28 mouse cellular contexts compared by ENCODE assay signal in genomic region chr4:115055044-115055443, GRCm38 (mm10). TPM values are rescaled to one million over a fixed set of nuclear protein-coding genes. Genes with fewer than 3 reads are reported as not detected.
DNase-seq lines count a peak whose midpoint lies in the region; ATAC-seq and TF ChIP-seq lines count a peak whose summit lies in the region.
"Had no signal": no experiment of that assay in that cellular context is flagged by ENCODE, and none has a peak within 500 bp of the region (broad histone marks: within the 10 kb centered on the region; RNA-seq: fewer than 3 reads in every experiment).

No protein-coding gene starts in this region.

- no peak for TF ChIP-seq EP300 in MEL (IDR thresholded peaks at IDR 0.05; ENCODE audit: low read depth in 1 of 2, low read length in 2 of 2)

- H3K4me2 ChIP-seq in heart, embryonic 11.5 days = no peak overlapping the region
- H3K4me2 ChIP-seq in liver, embryonic 11.5 days = peak overlapping the region; percentile 4; the same call in 1 of the 2 replicates
- peak overlapping the region; percentile 96 for H3K4me2 ChIP-seq in liver, embryonic 15.5 days
- H3K4me2 ChIP-seq: embryonic facial prominence, embryonic 13.5 days; hindbrain, embryonic 12.5 days; stomach, embryonic 15.5 days had no signal

- peaks cover 33% of the 10 kb centered on the region for H3K79me2 ChIP-seq in MEL (ENCODE audit: control insufficient read depth, insufficient read depth, low read length, poor library complexity)

- TF ChIP-seq POLR2A in MEL (IDR thresholded peaks at IDR 0.05; ENCODE audit: control insufficient read depth in 1 of 2, insufficient read depth in 1 of 2, low read depth in 1 of 2, low read length in 2 of 2, poor library complexity in 1 of 2) = no peak

- no peak for DNase-seq in heart, adult 8-10 months (ENCODE audit: low spot score)
- no peak for DNase-seq in liver, embryonic 11.5 days (ENCODE audit: low spot score)
- DNase-seq in liver = no peak
- DNase-seq in MEL (ENCODE audit: low read depth, low spot score) = no peak
- DNase-seq in spleen, adult 12 weeks (ENCODE audit: low spot score) = no peak
- DNase-seq: adrenal gland, adult 8-10 months; cerebellum, adult 8-10 months; cerebellum, postnatal 36 days; embryo, embryonic 11 days; gastrocnemius, adult 2 months; kidney, adult 18-20 months; kidney, postnatal 4 days; left cerebral cortex, postnatal 4 days; lung, adult 18-20 months; lung, postnatal 10 days; midbrain, embryonic 14.5 days; right cerebral cortex, adult 18-20 months; right cerebral cortex, postnatal 4 days; thymus, postnatal 25 days had no signal

- no peak for TF ChIP-seq CTCF in MEL (IDR thresholded peaks at IDR 0.05 in 2 of 3, conservative IDR thresholded peaks at IDR 0.05 in 1 of 3; ENCODE audit: control insufficient read depth in 1 of 3, insufficient read depth in 1 of 3, low read depth in 2 of 3, low read length in 3 of 3, poor library complexity in 1 of 3, severe bottlenecking in 1 of 3)

- H3K36me3 ChIP-seq in heart, embryonic 11.5 days (ENCODE audit: control insufficient read depth, insufficient read depth, low read length) = no peaks in the 10 kb centered on the region
- no peaks in the 10 kb centered on the region for H3K36me3 ChIP-seq in liver, embryonic 11.5 days (ENCODE audit: control insufficient read depth, insufficient read depth, low read length)
- H3K36me3 ChIP-seq in MEL (ENCODE audit: control insufficient read depth in 1 of 2, insufficient read depth in 2 of 2, low read length in 2 of 2) = peaks cover 0 to 14% of the 10 kb centered on the region in 2 experiments; a peak in 2 of 4 replicates
- H3K36me3 ChIP-seq in liver, embryonic 15.5 days (replicated peaks) = no peaks in the 10 kb centered on the region
- H3K36me3 ChIP-seq: embryonic facial prominence, embryonic 13.5 days; hindbrain, embryonic 12.5 days; stomach, embryonic 15.5 days had no signal

- H3K9me3 ChIP-seq in heart, embryonic 11.5 days (replicated peaks; ENCODE audit: control insufficient read depth, low read length) = no peaks in the 10 kb centered on the region
- H3K9me3 ChIP-seq in liver, embryonic 11.5 days (ENCODE audit: control insufficient read depth, low read length) = no peaks in the 10 kb centered on the region
- no peaks in the 10 kb centered on the region for H3K9me3 ChIP-seq in MEL (replicated peaks; ENCODE audit: insufficient read depth, low read length)
- no peaks in the 10 kb centered on the region for H3K9me3 ChIP-seq in liver, embryonic 15.5 days (replicated peaks)
- H3K9me3 ChIP-seq: embryonic facial prominence, embryonic 13.5 days; hindbrain, embryonic 12.5 days; stomach, embryonic 15.5 days had no signal

- TF ChIP-seq RAD21 in MEL (IDR thresholded peaks at IDR 0.05; ENCODE audit: low read depth, low read length) = no peak

- no peak for ATAC-seq in heart, embryonic 11.5 days (replicated peaks; ENCODE audit: insufficient number of reproducible peaks, low FRiP score, low TSS enrichment)
- ATAC-seq in liver, embryonic 11.5 days (replicated peaks; ENCODE audit: low FRiP score) = no peak
- ATAC-seq in liver, embryonic 15.5 days (ENCODE audit: insufficient read depth) = no peak
- ATAC-seq: activated CD4-positive, CD25-positive, alpha-beta regulatory T cell, adult 4 months; forebrain, embryonic 14.5 days; inflammation-experienced regulatory T-cells, adult 6 months had no signal

- H3K27me3 ChIP-seq in heart, embryonic 11.5 days (ENCODE audit: control insufficient read depth, insufficient read depth, low read length) = peaks cover 62% of the 10 kb centered on the region
- H3K27me3 ChIP-seq in liver, embryonic 11.5 days (replicated peaks; ENCODE audit: control insufficient read depth, insufficient read depth, low read length) = peaks cover 26% of the 10 kb centered on the region
- no peaks in the 10 kb centered on the region for H3K27me3 ChIP-seq in MEL (ENCODE audit: control insufficient read depth in 1 of 2, insufficient read depth in 2 of 2, low read length in 2 of 2)
- peaks cover 49% of the 10 kb centered on the region for H3K27me3 ChIP-seq in liver, embryonic 15.5 days

- H3K27ac ChIP-seq in heart, embryonic 11.5 days (ENCODE audit: low read depth, low read length) = 0 out of 2 replicates have a peak overlapping the region, but pooled peaks have one; percentile 15
- peak overlapping the region; percentile 98 for H3K27ac ChIP-seq in liver, embryonic 11.5 days (ENCODE audit: low read depth, low read length)
- H3K27ac ChIP-seq in MEL (ENCODE audit: control insufficient read depth, low read depth, low read length) = no peak overlapping the region
- H3K27ac ChIP-seq in liver, embryonic 15.5 days (replicated peaks) = peak overlapping the region; percentile 99
- H3K27ac ChIP-seq: embryonic facial prominence, embryonic 13.5 days; hindbrain, embryonic 12.5 days; stomach, embryonic 15.5 days had no signal

- H3K9ac ChIP-seq in heart, embryonic 11.5 days (ENCODE audit: low read depth, low read length) = no peak overlapping the region
- H3K9ac ChIP-seq in liver, embryonic 11.5 days (ENCODE audit: low read depth, low read length) = 0 out of 2 replicates have a peak overlapping the region, but pooled peaks have one; percentile 3
- no peak overlapping the region for H3K9ac ChIP-seq in MEL (ENCODE audit: control insufficient read depth, low read depth, low read length, poor library complexity, severe bottlenecking)
- peak overlapping the region; percentile 48 for H3K9ac ChIP-seq in liver, embryonic 15.5 days
- H3K9ac ChIP-seq: embryonic facial prominence, embryonic 13.5 days; hindbrain, embryonic 12.5 days; stomach, embryonic 15.5 days had no signal

- H3K4me1 ChIP-seq in heart, embryonic 11.5 days (ENCODE audit: control insufficient read depth, insufficient read depth, low read length) = peaks cover 15% of the 10 kb centered on the region
- peaks cover 26% of the 10 kb centered on the region for H3K4me1 ChIP-seq in liver, embryonic 11.5 days (replicated peaks; ENCODE audit: control insufficient read depth, insufficient read depth, low read length)
- peaks cover 10 to 15% of the 10 kb centered on the region in 2 experiments for H3K4me1 ChIP-seq in MEL (ENCODE audit: control insufficient read depth in 1 of 2, insufficient read depth in 2 of 2, low read length in 2 of 2)
- H3K4me1 ChIP-seq in liver, embryonic 15.5 days (replicated peaks) = peaks cover 63% of the 10 kb centered on the region

- WGBS in heart, embryonic 11.5 days (ENCODE audit: insufficient replicate concordance) = 17% methylated on average over 2 of the region's 2 CpGs
- whole genome bisulfite sequencing in liver, embryonic 11.5 days = 23% methylated on average over 2 of the region's 2 CpGs
- 24% methylated on average over 2 of the region's 2 CpGs for WGBS in liver, embryonic 15.5 days (ENCODE audit: insufficient replicate concordance)

- no peak overlapping the region for H3K4me3 ChIP-seq in heart, embryonic 11.5 days (ENCODE audit: low read depth, low read length)
- H3K4me3 ChIP-seq in liver, embryonic 11.5 days (ENCODE audit: low read depth, low read length) = no peak overlapping the region
- no peak overlapping the region for H3K4me3 ChIP-seq in MEL (ENCODE audit: control insufficient read depth in 1 of 2, insufficient read depth in 1 of 2, low read depth in 2 of 2, low read length in 2 of 2)
- H3K4me3 ChIP-seq in liver, embryonic 15.5 days (replicated peaks) = no peak overlapping the region
- H3K4me3 ChIP-seq: embryonic facial prominence, embryonic 13.5 days; gastrocnemius, adult 2 months; hindbrain, embryonic 12.5 days; myocyte; stomach, embryonic 15.5 days had no signal

TF ChIP-seq in MEL, 35 proteins besides CTCF, POLR2A, EP300 and RAD21:
- TF ChIP-seq SMC3 (IDR thresholded peaks at IDR 0.05; ENCODE audit: low read depth, low read length) (no peak), HCFC1 (IDR thresholded peaks at IDR 0.05; ENCODE audit: low read depth, low read length) (no peak), MXI1 (IDR thresholded peaks at IDR 0.05; ENCODE audit: low read depth, low read length) (0 out of 2 replicates have a peak, but pooled peaks have one; percentile 21)

RNA-seq across cellular contexts. Expression of gene Tal1, which starts 1.2 kb away (rescaled TPM):
- 10.1 and 14.1 TPM in 2 replicates for polyA plus RNA-seq in heart, embryonic 11.5 days (2014; fragmentation: Nextera tagmentation; extraction: Ambion mirVana)
- 1 to 10 TPM; 2.5 to 3.6 (median 2.9) TPM for total RNA-seq in heart, adult 8-10 months (2022)
- polyA plus RNA-seq in liver, embryonic 11.5 days (2014; fragmentation: Nextera tagmentation; extraction: Ambion mirVana) = 42.7 and 47.6 TPM in 2 replicates
- 21.2 and 34.9 TPM in 2 replicates for total RNA-seq in MEL (2012; rRNA removed)
- polyA plus RNA-seq in MEL (2012; ENCODE audit: insufficient read depth in 1 of 2, insufficient read length in 2 of 2, low read depth in 1 of 2, low replicate concordance in 2 of 2, missing spikeins in 1 of 2) = 10 to 100 TPM in 1 of 2 experiments, not detected in 1; 48.9 TPM
- 26.5 and 31.0 TPM in 2 replicates for polyA plus RNA-seq in liver, embryonic 15.5 days (2015; fragmentation: Nextera tagmentation; extraction: Ambion mirVana)
- polyA plus RNA-seq: activated CD4-positive, CD25-positive, alpha-beta regulatory T cell, adult 4 months; inflammation-experienced regulatory T-cells, adult 6 months; myocyte had no signal

RNA-seq across cellular contexts. Expression of gene Pdzk1ip1, which starts 33.5 kb away (rescaled TPM):
- 57.3 and 66.1 TPM in 2 replicates for polyA plus RNA-seq in heart, embryonic 11.5 days (2014; fragmentation: Nextera tagmentation; extraction: Ambion mirVana)
- total RNA-seq in heart, adult 8-10 months (2022) = under 1 TPM in 2 of 4 experiments, not detected in 2; 0.71 to 0.86 TPM
- 24.2 and 25.8 TPM in 2 replicates for polyA plus RNA-seq in liver, embryonic 11.5 days (2014; fragmentation: Nextera tagmentation; extraction: Ambion mirVana)
- not detected in 2 replicates for total RNA-seq in MEL (2012; rRNA removed)
- under 1 TPM in 1 of 2 experiments, not detected in 1; 0.14 TPM for polyA plus RNA-seq in MEL (2012; ENCODE audit: insufficient read depth in 1 of 2, insufficient read length in 2 of 2, low read depth in 1 of 2, low replicate concordance in 2 of 2, missing spikeins in 1 of 2)
- 25.4 and 25.5 TPM in 2 replicates for polyA plus RNA-seq in liver, embryonic 15.5 days (2015; fragmentation: Nextera tagmentation; extraction: Ambion mirVana)
- total RNA-seq: gastrocnemius, adult 2 months had no signal

RNA-seq across cellular contexts. Expression of gene Stil, which starts 55.1 kb away (rescaled TPM):
- 15.1 and 15.3 TPM in 2 replicates for polyA plus RNA-seq in heart, embryonic 11.5 days (2014; fragmentation: Nextera tagmentation; extraction: Ambion mirVana)
- total RNA-seq in heart, adult 8-10 months (2022) = under 1 TPM in 1 of 4 experiments, not detected in 3; 0.26 TPM
- polyA plus RNA-seq in liver, embryonic 11.5 days (2014; fragmentation: Nextera tagmentation; extraction: Ambion mirVana) = 16.2 and 20.4 TPM in 2 replicates
- total RNA-seq in MEL (2012; rRNA removed) = 5.0 and 5.9 TPM in 2 replicates
- 1 to 10 TPM in 1 of 2 experiments, not detected in 1; 9.1 TPM for polyA plus RNA-seq in MEL (2012; ENCODE audit: insufficient read depth in 1 of 2, insufficient read length in 2 of 2, low read depth in 1 of 2, low replicate concordance in 2 of 2, missing spikeins in 1 of 2)
- 8.9 and 9.5 TPM in 2 replicates for polyA plus RNA-seq in liver, embryonic 15.5 days (2015; fragmentation: Nextera tagmentation; extraction: Ambion mirVana)

Comparison
In these comparisons a context has a peak if more than half of its experiments do, and no peak if none do; other contexts are left out.
1. H3K9ac ChIP-seq: peak in liver, embryonic 11.5 days (single experiment) and liver, embryonic 15.5 days (single experiment); none in heart, embryonic 11.5 days (single experiment) and MEL (single experiment).
2. RNA of gene Pdzk1ip1, which starts 33.5 kb away (polyA plus RNA-seq): 57.3 to 66.1 TPM in heart, embryonic 11.5 days, 24.2 to 25.8 TPM in liver, embryonic 11.5 days and 25.4 to 25.5 TPM in liver, embryonic 15.5 days; 0.14 TPM in MEL; every median in the first group is over 10 times any median in the second.